In the genomic region with DNA sequence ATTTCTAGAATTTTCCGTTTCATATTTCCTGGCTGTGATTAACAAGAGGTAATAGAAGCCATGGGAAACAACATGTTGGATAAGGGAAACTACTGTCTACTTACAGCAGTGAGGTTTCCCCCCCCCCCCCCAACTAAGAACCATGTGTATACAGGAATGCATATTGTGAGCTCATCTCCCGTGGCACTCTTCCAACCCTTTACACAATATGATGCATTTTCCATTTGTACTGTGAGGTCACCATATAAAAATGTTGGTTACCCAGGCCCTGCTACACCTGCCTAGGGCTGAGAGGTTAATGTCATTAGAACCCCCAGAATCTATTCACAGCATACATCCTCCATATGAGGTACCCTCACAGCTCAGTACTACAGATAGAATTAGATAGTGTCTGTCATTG, we compare ENCODE assay signal across 24 mouse cellular contexts.
DNase-seq lines count a peak whose midpoint lies in the region; ATAC-seq and TF ChIP-seq lines count a peak whose summit lies in the region.
"Had no signal": no experiment of that assay in that cellular context is flagged by ENCODE, and none has a peak within 500 bp of the region (broad histone marks: within the 10 kb centered on the region; RNA-seq: fewer than 3 reads in every experiment).

No protein-coding gene starts in this region.

- WGBS in heart, postnatal 0 days, result 35% methylated on average over 2 of the region's 2 CpGs
- WGBS in lung, embryonic 15.5 days, result 61% methylated on average over 2 of the region's 2 CpGs
- WGBS in stomach, postnatal 0 days, result 67% methylated on average over 2 of the region's 2 CpGs

- H3K9me3 ChIP-seq in heart, postnatal 0 days (replicated peaks; ENCODE audit: control insufficient read depth, low read length), result no peaks in the 10 kb centered on the region
- no peaks in the 10 kb centered on the region for H3K9me3 ChIP-seq in lung, embryonic 15.5 days
- H3K9me3 ChIP-seq in CH12.LX (replicated peaks; ENCODE audit: low read length), result no peaks in the 10 kb centered on the region
- H3K9me3 ChIP-seq in stomach, postnatal 0 days (ENCODE audit: control insufficient read depth, low read length), result no peaks in the 10 kb centered on the region
- H3K9me3 ChIP-seq: embryonic facial prominence, embryonic 13.5 days; forebrain, embryonic 13.5 days; kidney, embryonic 15.5 days; limb, embryonic 12.5 days; liver, embryonic 13.5 days; neural tube, embryonic 13.5 days had no signal

- no peaks in the 10 kb centered on the region for H3K27me3 ChIP-seq in heart, postnatal 0 days (ENCODE audit: control insufficient read depth, insufficient read depth, low read length)
- H3K27me3 ChIP-seq in lung, embryonic 15.5 days, result no peaks in the 10 kb centered on the region
- no peaks in the 10 kb centered on the region for H3K27me3 ChIP-seq in CH12.LX (replicated peaks)
- H3K27me3 ChIP-seq in stomach, postnatal 0 days (ENCODE audit: control insufficient read depth, insufficient read depth, low read length), result no peaks in the 10 kb centered on the region
- H3K27me3 ChIP-seq: embryonic facial prominence, embryonic 13.5 days; forebrain, embryonic 13.5 days; kidney, embryonic 15.5 days; limb, embryonic 12.5 days; liver, embryonic 13.5 days; neural tube, embryonic 13.5 days had no signal

- no peaks in the 10 kb centered on the region for H3K4me1 ChIP-seq in heart, postnatal 0 days (ENCODE audit: control insufficient read depth, insufficient read depth)
- H3K4me1 ChIP-seq in lung, embryonic 15.5 days, result peaks cover 25% of the 10 kb centered on the region
- peaks cover 24 to 92% of the 10 kb centered on the region in 2 experiments for H3K4me1 ChIP-seq in CH12.LX (ENCODE audit: control insufficient read depth in 1 of 2, insufficient read depth in 2 of 2)
- H3K4me1 ChIP-seq in stomach, postnatal 0 days (replicated peaks; ENCODE audit: control insufficient read depth, insufficient read depth), result 0 out of 2 replicates have a peak, but pooled peaks cover 3% of the 10 kb centered on the region
- H3K4me1 ChIP-seq: forebrain, embryonic 13.5 days; liver, embryonic 13.5 days; neural tube, embryonic 13.5 days had no signal

- intact Hi-C loops in heart, postnatal 14 days (cut with DNase I), result no loop called here

- in situ Hi-C loops in CH12.LX (cut with MboI; ENCODE audit: low pct_ligation_motif_present, low pct_unique_long_range_greater_than_20kb, low sequenced_read_pairs), result no loop called here

- dilution Hi-C loops in CH12.LX (cut with MboI; ENCODE audit: extremely low pct_ligation_motif_present, extremely low pct_unique_long_range_greater_than_20kb, low sequenced_read_pairs), result no loop called here

- no peak for TF ChIP-seq CTCF in heart, postnatal 0 days (IDR thresholded peaks at IDR 0.05; ENCODE audit: low read depth)
- no peak for TF ChIP-seq CTCF in CH12.LX (conservative IDR thresholded peaks at IDR 0.05 in 1 of 2, IDR thresholded peaks at IDR 0.05 in 1 of 2; ENCODE audit: low read depth in 2 of 2, low read length in 2 of 2)
- no peak for TF ChIP-seq CTCF in stomach, postnatal 0 days (IDR thresholded peaks at IDR 0.05; ENCODE audit: low read depth)

- ATAC-seq in heart, postnatal 0 days (ENCODE audit: insufficient read depth, low read depth), result peak; percentile 60; the same call in 1 of the 2 replicates
- ATAC-seq in lung, embryonic 15.5 days (ENCODE audit: borderline replicate concordance, extremely low read depth, low FRiP score, low TSS enrichment), result 0 out of 2 replicates have a peak, but pooled peaks have one; percentile 13
- 0 out of 2 replicates have a peak, but pooled peaks have one; percentile 49 for ATAC-seq in stomach, postnatal 0 days (ENCODE audit: low FRiP score, low TSS enrichment)
- ATAC-seq: activated CD4-positive, CD25-positive, alpha-beta regulatory T cell, adult 4 months; forebrain, embryonic 13.5 days; hindbrain, postnatal 0 days had no signal

- H3K4me2 ChIP-seq in heart, postnatal 0 days (ENCODE audit: low read depth, low read length), result no peak overlapping the region
- H3K4me2 ChIP-seq in lung, embryonic 15.5 days, result no peak overlapping the region
- H3K4me2 ChIP-seq in CH12.LX (ENCODE audit: insufficient read depth, low read depth, poor library complexity, severe bottlenecking), result no peak overlapping the region
- no peak overlapping the region for H3K4me2 ChIP-seq in stomach, postnatal 0 days (replicated peaks; ENCODE audit: low read depth)
- H3K4me2 ChIP-seq: embryonic facial prominence, embryonic 13.5 days; forebrain, embryonic 13.5 days; kidney, embryonic 15.5 days; limb, embryonic 12.5 days; liver, embryonic 13.5 days; neural tube, embryonic 13.5 days had no signal

- DNase-seq in heart, postnatal 0 days (ENCODE audit: low spot score), result no peak
- no peak for DNase-seq in heart, postnatal 14 days
- no peak for DNase-seq in lung, postnatal 10 days
- no peak for DNase-seq in CH12.LX (ENCODE audit: extremely low read depth)
- no peak for DNase-seq in stomach, postnatal 0 days (ENCODE audit: low spot score)
- no peak for DNase-seq in adrenal gland, postnatal 25 days
- DNase-seq: adrenal gland, adult 8-10 months; cerebellum, adult 18-20 months; cerebellum, postnatal 14 days; kidney, adult 11 months; kidney, postnatal 36 days; layer of hippocampus, postnatal 36 days; liver, embryonic 13.5 days; midbrain, embryonic 14.5 days; right cerebral cortex, postnatal 4 days; thymus, postnatal 25 days had no signal

- no peak overlapping the region for H3K4me3 ChIP-seq in heart, postnatal 0 days (ENCODE audit: low read depth, low read length)
- H3K4me3 ChIP-seq in lung, embryonic 15.5 days, result no peak overlapping the region
- H3K4me3 ChIP-seq in CH12.LX (replicated peaks in 1 of 3; ENCODE audit: low read depth in 2 of 3, low read length in 2 of 3, poor library complexity in 1 of 3), result no peak overlapping the region
- no peak overlapping the region for H3K4me3 ChIP-seq in stomach, postnatal 0 days (ENCODE audit: low read depth, low read length)
- H3K4me3 ChIP-seq: embryonic facial prominence, embryonic 13.5 days; forebrain, embryonic 13.5 days; kidney, embryonic 15.5 days; limb, embryonic 12.5 days; liver, embryonic 13.5 days; neural tube, embryonic 13.5 days had no signal

- no peak overlapping the region for H3K27ac ChIP-seq in heart, postnatal 0 days (ENCODE audit: low read depth)
- H3K27ac ChIP-seq in lung, embryonic 15.5 days, result no peak overlapping the region
- peak overlapping the region; percentile 0; the same call in 1 of the 2 replicates for H3K27ac ChIP-seq in CH12.LX (ENCODE audit: insufficient read depth, low read depth)
- no peak overlapping the region for H3K27ac ChIP-seq in stomach, postnatal 0 days (replicated peaks)
- H3K27ac ChIP-seq: embryonic facial prominence, embryonic 13.5 days; forebrain, embryonic 13.5 days; hindbrain, postnatal 0 days; kidney, embryonic 15.5 days; limb, embryonic 12.5 days; liver, embryonic 13.5 days; neural tube, embryonic 13.5 days had no signal

- TF ChIP-seq RAD21 in CH12.LX (IDR thresholded peaks at IDR 0.05; ENCODE audit: low read depth, low read length), result no peak

- H3K79me2 ChIP-seq in CH12.LX (replicated peaks; ENCODE audit: control insufficient read depth, extremely low read depth, insufficient read depth, poor library complexity, severe bottlenecking), result peaks cover 90% of the 10 kb centered on the region

- H3K9ac ChIP-seq in heart, postnatal 0 days (replicated peaks; ENCODE audit: low read depth, low read length), result no peak overlapping the region
- H3K9ac ChIP-seq in lung, embryonic 15.5 days, result no peak overlapping the region
- H3K9ac ChIP-seq in CH12.LX (ENCODE audit: insufficient read depth, low read depth), result no peak overlapping the region
- no peak overlapping the region for H3K9ac ChIP-seq in stomach, postnatal 0 days (ENCODE audit: low read length)
- H3K9ac ChIP-seq: embryonic facial prominence, embryonic 13.5 days; forebrain, embryonic 13.5 days; kidney, embryonic 15.5 days; limb, embryonic 12.5 days; liver, embryonic 13.5 days; neural tube, embryonic 13.5 days had no signal

- no peaks in the 10 kb centered on the region for H3K36me3 ChIP-seq in heart, postnatal 0 days (replicated peaks; ENCODE audit: control insufficient read depth, insufficient read depth, low read length)
- no peaks in the 10 kb centered on the region for H3K36me3 ChIP-seq in lung, embryonic 15.5 days
- peaks cover 18 to 86% of the 10 kb centered on the region in 2 experiments for H3K36me3 ChIP-seq in CH12.LX (replicated peaks in 1 of 2; ENCODE audit: control insufficient read depth in 1 of 2, insufficient read depth in 1 of 2, low read length in 1 of 2)
- no peaks in the 10 kb centered on the region for H3K36me3 ChIP-seq in stomach, postnatal 0 days (ENCODE audit: control insufficient read depth, insufficient read depth, low read length)
- H3K36me3 ChIP-seq: embryonic facial prominence, embryonic 13.5 days; kidney, embryonic 15.5 days; limb, embryonic 12.5 days; liver, embryonic 13.5 days; neural tube, embryonic 13.5 days had no signal

- TF ChIP-seq EP300 in heart, postnatal 0 days (IDR thresholded peaks at IDR 0.05; ENCODE audit: low read depth), result no peak
- TF ChIP-seq EP300 in CH12.LX (IDR thresholded peaks at IDR 0.05; ENCODE audit: low read length), result no peak
- TF ChIP-seq EP300 in stomach, postnatal 0 days (optimal IDR thresholded peaks at IDR 0.05), result no peak

- TF ChIP-seq POLR2A in CH12.LX (IDR thresholded peaks at IDR 0.05; ENCODE audit: low read depth, low read length), result no peak

TF ChIP-seq in CH12.LX, 34 proteins besides CTCF, POLR2A, EP300 and RAD21:
- TF ChIP-seq MEF2A (IDR thresholded peaks at IDR 0.05; ENCODE audit: borderline replicate concordance, low read depth, low read length) (no peak), USF2 (conservative IDR thresholded peaks at IDR 0.05; ENCODE audit: low read depth, low read length) (no peak), SMC3 (IDR thresholded peaks at IDR 0.05; ENCODE audit: low read depth, low read length) (no peak), BHLHE40 (IDR thresholded peaks at IDR 0.05; ENCODE audit: low read depth, low read length) (no peak), ETS1 (conservative IDR thresholded peaks at IDR 0.05; ENCODE audit: low read depth, low read length) (no peak), E2F4 (IDR thresholded peaks at IDR 0.05; ENCODE audit: insufficient replicate concordance, low read depth, low read length) (no peak)
